Mouse (Mus musculus) forebrain, embryonic 10.5 days (tissue): ENCODE measurements at regions not wholly inside any gene's neighbourhood (a gene's known extent, or its start where the extent isn't known, plus 50 kb on each side); places are given as distances from the start of the nearest gene placed in this dataset.

Source experiments
- DNase-seq: peaks from one replicate; pipeline ENCODE4 v3.0.0-alpha.2; 2017; ENCODE audit warnings: low spot score; ENCODE audit errors: extremely low spot score
- H3K27ac ChIP-seq: fragments of 300-500 bp; sonication (generic); 2 replicates; pipeline ENCODE4 v1.5.1; 2016; ENCODE audit warnings: mild to moderate bottlenecking
- H3K27me3 ChIP-seq: fragments of 300-500 bp; sonication (generic); 2 replicates; pipeline ENCODE4 v1.6.1; 2016; ENCODE audit warnings: mild to moderate bottlenecking; ENCODE audit not compliant: poor library complexity, severe bottlenecking
- H3K36me3 ChIP-seq: fragments of 300-500 bp; sonication (generic); replicated peaks from 2 replicates; pipeline ENCODE4 v1.6.1; 2016; ENCODE audit warnings: mild to moderate bottlenecking, moderate library complexity
- H3K4me1 ChIP-seq: fragments of 300-500 bp; sonication (generic); 2 replicates; pipeline ENCODE4 v1.6.1; 2016
- H3K4me3 ChIP-seq: fragments of 300-500 bp; sonication (generic); 2 replicates; pipeline ENCODE4 v1.5.1; 2016; ENCODE audit warnings: mild to moderate bottlenecking, moderate library complexity
- H3K9me3 ChIP-seq: fragments of 300-500 bp; sonication (generic); 2 replicates; pipeline ENCODE4 v1.6.1; 2016; ENCODE audit warnings: mild to moderate bottlenecking, moderate library complexity
- WGBS: fragments of 180-500 bp; shearing (Covaris S2); methylation state at CpG from one replicate; pipeline ENCODE4 v1.1.7; 2016; 5-methylcytosine and 5-hydroxymethylcytosine counted together

DNA sequence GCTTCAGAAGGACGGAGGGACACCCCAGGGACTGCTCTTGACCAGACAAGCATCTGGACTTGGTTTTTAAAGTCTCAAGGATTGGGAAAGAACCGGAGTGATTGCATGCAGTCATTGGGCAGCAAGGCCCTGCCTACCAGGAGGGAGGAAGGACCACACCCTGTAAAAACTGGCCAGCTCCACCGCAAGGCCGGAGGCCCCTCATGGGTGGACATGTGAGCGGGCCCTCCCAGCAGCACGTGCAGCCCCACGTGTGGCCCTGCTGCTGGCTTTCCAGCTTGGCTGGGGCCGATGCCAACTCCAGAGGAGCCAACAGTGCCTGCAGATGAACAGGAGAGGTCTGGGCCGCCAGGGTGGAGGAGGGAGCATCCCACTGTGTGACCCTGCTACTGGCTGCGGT lies 83.2 kb downstream of the Lsm3 start:
- Histone ChIP-seq H3K4me3 (no peak overlapping the region), H3K36me3 (no peaks in the 10 kb centered on the region), H3K27ac (0 out of 2 replicates have a peak overlapping the region, but pooled peaks have one; percentile 22), H3K9me3 (no peaks in the 10 kb centered on the region), H3K27me3 (no peaks in the 10 kb centered on the region), H3K4me1 (peaks cover 6% of the 10 kb centered on the region; the same call in 1 of the 2 replicates)
- WGBS, result 65% methylated on average over 10 of the region's 10 CpGs
- no peak for DNase-seq

DNA sequence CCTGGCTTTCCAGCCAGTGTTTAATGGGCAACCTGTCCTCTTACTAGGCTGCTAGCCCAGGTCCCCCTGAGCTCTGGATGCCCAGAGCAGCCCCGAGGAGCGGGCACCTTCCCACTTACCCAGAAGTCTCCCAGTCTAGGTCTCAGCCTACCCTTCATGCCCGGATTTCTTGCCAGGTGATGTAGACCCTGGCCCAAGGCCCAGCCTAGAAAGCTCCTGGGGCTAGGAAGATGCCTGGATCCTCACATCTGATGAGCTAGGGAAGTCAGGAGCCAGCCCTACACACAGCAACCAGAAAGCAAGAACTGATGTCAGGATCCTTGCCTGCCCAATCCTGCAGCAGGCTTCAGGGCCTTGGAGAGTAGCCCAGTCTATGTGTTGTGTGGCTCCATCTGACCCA lies 83.7 kb upstream of the Slc6a6 start:
- no peaks in the 10 kb centered on the region for H3K9me3 ChIP-seq
- H3K27ac ChIP-seq, result no peak overlapping the region
- no peaks in the 10 kb centered on the region for H3K36me3 ChIP-seq
- H3K4me1 ChIP-seq, result peaks cover 6% of the 10 kb centered on the region; the same call in 1 of the 2 replicates
- 96% methylated on average over 3 of the region's 3 CpGs for WGBS
- H3K27me3 ChIP-seq, result no peaks in the 10 kb centered on the region
- DNase-seq, result no peak
- H3K4me3 ChIP-seq, result no peak overlapping the region

DNA sequence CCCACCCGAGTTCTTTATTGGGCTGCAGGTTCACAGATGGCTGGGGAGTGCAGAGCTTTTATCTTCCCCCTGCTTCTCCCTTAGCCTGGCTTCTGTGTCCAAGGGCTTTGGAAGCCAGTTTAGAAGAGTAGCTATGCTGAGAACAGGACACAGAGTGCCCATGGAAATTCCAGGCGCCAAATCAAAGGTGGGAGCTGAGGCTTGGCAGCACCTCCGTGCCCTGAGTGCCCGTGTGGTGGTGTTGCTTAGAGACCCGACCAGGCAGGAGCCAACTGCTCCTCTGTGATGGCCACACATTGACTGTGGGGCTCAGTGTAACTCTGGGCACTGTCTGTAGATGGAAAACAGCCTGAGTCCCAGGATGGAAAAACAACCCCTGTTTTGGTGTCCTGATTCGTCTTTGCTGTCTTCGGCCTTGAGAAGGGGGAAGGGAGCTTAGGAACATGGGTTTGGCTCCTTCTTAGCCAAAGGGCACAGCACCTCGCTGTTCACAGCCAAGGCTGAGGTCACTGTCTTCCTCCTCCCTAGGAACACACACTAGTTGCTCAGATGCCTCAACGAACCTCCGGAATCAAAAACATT lies 77.1 kb upstream of the Slc6a6 start:
- no peak for DNase-seq
- H3K4me3 ChIP-seq, result no peak overlapping the region
- H3K27me3 ChIP-seq, result no peaks in the 10 kb centered on the region
- no peak overlapping the region for H3K27ac ChIP-seq
- 89% methylated on average over 10 of the region's 10 CpGs for WGBS
- no peaks in the 10 kb centered on the region for H3K9me3 ChIP-seq
- H3K4me1 ChIP-seq, result peaks cover 6% of the 10 kb centered on the region
- H3K36me3 ChIP-seq, result no peaks in the 10 kb centered on the region

DNA sequence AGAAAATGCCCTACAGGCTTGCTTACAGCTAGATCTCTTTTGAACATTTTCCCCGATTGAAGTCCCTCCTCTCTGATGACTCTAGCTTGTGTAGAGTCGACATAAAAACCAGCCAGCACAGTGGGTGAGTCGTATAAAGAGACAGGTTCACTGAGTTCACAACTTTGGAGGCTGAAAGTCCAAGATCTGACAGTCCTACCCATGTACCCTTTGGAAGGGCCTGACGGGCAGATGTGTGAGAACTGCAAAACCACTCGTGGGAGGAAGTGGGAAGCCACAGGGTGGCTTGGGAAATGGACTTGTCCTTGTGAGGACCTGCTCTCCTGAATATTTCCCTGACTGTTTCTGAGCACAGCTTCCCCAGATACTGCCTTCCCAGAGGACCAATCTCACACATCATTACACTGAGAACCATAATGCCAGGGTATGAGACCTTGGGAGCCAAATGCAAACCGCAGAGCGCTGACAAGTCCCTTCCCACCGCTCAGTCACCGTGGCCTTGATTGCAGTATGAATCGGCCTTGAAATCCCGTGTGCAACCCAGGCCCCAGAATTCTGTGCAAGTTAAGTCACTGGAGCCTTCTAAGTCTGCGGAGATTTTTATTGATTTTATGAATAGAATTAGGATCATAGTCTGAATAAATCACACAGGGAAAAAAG lies 76.1 kb upstream of the Slc6a6 start:
- DNase-seq, result no peak
- 93% methylated on average over 12 of the region's 12 CpGs for WGBS
- Histone ChIP-seq H3K9me3 (peaks cover 2% of the 10 kb centered on the region; the same call in 1 of the 2 replicates), H3K27ac (no peak overlapping the region), H3K4me3 (no peak overlapping the region), H3K27me3 (no peaks in the 10 kb centered on the region), H3K4me1 (peaks cover 6% of the 10 kb centered on the region), H3K36me3 (no peaks in the 10 kb centered on the region)

DNA sequence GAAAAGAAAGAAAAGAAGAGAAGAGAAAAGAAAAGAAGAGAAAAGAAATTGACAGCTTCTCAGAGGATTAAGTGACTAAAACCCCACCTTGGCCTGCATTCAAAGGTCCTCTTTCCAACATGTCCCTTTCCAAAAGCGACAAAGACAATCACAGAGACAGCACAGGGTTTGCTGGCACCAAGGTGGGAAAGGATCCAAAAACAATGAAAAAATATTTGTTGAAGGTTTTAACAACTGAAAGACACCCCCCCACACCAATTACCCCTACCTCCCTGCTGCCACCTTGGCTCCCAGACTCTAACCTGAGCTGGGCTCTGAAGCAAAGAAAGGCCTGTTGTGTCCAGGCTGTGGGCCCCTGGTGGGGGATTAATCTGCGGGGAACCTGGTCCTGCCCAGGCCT lies 74.2 kb upstream of the Slc6a6 start:
- peak overlapping the region; percentile 78 for H3K27ac ChIP-seq
- no peaks in the 10 kb centered on the region for H3K36me3 ChIP-seq
- H3K4me1 ChIP-seq, result peaks cover 6% of the 10 kb centered on the region
- H3K27me3 ChIP-seq, result no peaks in the 10 kb centered on the region
- H3K4me3 ChIP-seq, result no peak overlapping the region
- peaks cover 5% of the 10 kb centered on the region; the same call in 1 of the 2 replicates for H3K9me3 ChIP-seq
- no peak for DNase-seq
- 12% methylated on average over 2 of the region's 2 CpGs for WGBS

DNA sequence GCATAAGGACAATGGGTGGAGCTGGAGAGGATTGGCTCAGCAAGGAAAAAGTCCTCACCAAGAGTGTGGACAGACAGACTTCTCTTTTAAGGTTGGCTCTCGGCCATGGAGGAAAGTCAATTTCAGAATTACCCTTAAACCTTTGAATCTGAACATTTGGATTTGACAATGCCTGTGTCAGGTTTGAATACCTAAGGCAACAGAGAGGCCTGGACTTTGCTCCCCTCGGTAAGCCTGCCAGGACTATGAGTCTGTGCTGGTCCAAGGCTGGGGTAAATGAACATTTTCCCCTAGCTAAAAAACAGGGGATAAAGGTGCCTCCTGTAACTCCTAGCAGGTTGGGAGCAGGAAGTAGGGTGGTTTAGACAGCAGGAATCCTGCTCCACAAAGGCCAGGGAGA lies 68.8 kb upstream of the Slc6a6 start:
- no peaks in the 10 kb centered on the region for H3K27me3 ChIP-seq
- DNase-seq, result no peak
- no peaks in the 10 kb centered on the region for H3K36me3 ChIP-seq
- peaks cover 5% of the 10 kb centered on the region; the same call in 1 of the 2 replicates for H3K9me3 ChIP-seq
- no peak overlapping the region for H3K4me3 ChIP-seq
- no peak overlapping the region for H3K27ac ChIP-seq
- H3K4me1 ChIP-seq, result peaks cover 28% of the 10 kb centered on the region
- WGBS, result 55% methylated on average over 2 of the region's 2 CpGs

DNA sequence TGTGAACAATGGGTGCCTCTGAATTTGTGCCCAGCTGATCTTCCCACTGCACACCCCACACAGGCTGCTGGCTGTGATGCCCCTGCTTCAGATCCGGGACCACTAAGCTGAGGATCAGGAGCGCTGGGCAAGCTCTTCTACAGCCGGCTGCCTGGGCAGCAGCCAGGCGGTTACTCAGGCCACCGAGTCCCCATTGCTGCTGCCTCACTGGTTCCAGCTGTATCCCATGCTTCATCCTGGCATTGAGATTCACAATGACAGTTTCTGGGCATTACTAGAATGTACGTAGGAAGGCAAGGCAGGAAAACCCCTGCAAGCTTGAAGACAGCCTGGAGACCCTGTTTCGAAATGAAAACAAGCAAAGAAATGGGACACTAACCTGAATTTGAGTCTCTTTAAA lies 67.3 kb upstream of the Slc6a6 start:
- DNase-seq, result peak; percentile 37
- Histone ChIP-seq H3K4me1 (peaks cover 27% of the 10 kb centered on the region), H3K4me3 (peak overlapping the region; percentile 52), H3K27ac (peak overlapping the region; percentile 91), H3K27me3 (no peaks in the 10 kb centered on the region), H3K9me3 (peaks cover 5% of the 10 kb centered on the region; the same call in 1 of the 2 replicates), H3K36me3 (no peaks in the 10 kb centered on the region)
- 58% methylated on average over 7 of the region's 7 CpGs for WGBS

DNA sequence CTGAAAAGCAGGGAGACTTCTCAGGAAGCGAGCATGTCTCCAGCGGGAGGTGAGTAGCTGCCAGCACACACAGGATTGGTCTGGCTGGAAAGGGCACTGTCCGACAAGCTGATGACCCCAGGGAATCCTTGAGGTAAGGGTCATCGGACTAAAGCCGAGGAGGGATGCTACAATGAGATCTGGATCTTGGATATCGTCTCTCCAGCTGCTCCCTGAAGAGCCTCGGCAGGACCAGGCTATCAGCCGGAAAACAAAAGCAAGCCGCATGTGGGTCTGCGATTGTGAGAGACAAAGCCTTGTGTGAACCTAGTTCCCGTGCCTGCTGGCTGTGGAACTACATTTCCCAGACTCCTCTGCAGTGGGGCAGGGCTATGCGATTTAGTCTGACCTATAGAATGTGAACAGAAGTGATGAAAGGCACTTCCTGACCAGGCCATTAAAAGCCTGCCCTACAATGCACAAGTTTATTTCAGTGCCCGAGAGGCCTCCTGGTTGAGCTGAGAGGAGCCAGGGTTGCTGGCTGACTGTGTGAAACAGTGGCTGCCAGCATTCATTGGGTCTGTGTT lies 66.7 kb upstream of the Slc6a6 start:
- WGBS, result 1% methylated on average over 13 of the region's 13 CpGs
- Histone ChIP-seq H3K36me3 (no peaks in the 10 kb centered on the region), H3K4me1 (peaks cover 27% of the 10 kb centered on the region), H3K27ac (peak overlapping the region; percentile 91), H3K27me3 (no peaks in the 10 kb centered on the region), H3K9me3 (peaks cover 5% of the 10 kb centered on the region; the same call in 1 of the 2 replicates), H3K4me3 (peak overlapping the region; percentile 52)
- peak; percentile 84 for DNase-seq

DNA sequence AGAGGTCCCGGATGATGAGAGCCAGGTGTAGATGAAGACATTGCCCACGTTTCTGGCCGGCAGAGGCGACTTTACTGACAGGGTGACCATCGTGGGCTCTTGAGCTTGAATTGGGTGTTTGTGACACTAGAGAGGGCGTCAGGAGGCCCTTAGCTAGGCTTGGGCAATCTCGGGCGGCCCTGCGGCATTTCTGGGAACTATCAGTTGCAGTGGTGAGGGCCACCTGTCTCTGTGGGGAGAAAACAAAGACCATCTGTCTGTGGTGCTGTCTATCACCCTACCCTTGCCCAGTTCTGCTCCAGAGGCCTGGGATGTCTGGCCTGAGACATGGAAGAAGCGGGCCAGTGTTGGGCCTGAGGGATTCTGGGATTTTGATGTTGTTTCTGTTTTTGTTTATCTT lies 66.2 kb upstream of the Slc6a6 start:
- Histone ChIP-seq H3K27me3 (no peaks in the 10 kb centered on the region), H3K27ac (peak overlapping the region; percentile 91), H3K4me1 (peaks cover 27% of the 10 kb centered on the region), H3K9me3 (peaks cover 3% of the 10 kb centered on the region; the same call in 1 of the 2 replicates), H3K4me3 (peak overlapping the region; percentile 52), H3K36me3 (no peaks in the 10 kb centered on the region)
- no peak for DNase-seq
- WGBS, result 79% methylated on average over 10 of the region's 10 CpGs

DNA sequence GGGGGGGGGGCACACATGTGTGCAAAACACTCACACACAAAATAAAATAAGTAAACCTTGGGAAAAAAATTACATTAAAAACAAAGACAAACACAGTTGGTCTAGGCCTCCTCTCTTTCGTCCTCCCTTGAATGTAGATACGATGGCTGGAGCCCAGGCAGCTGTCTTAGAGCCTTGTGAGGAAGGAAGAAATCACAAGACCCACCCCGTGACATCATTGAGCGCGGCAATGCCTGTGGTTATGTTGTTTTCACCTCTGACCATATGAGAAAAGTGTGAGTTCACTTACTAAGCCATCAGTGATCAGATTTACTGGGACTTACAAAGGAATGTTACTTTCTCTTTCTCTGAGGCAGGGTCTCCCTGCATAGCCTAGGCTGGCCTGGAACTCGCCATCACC lies 64.8 kb upstream of the Slc6a6 start:
- DNase-seq, result no peak
- no peaks in the 10 kb centered on the region for H3K27me3 ChIP-seq
- no peak overlapping the region for H3K4me3 ChIP-seq
- no peaks in the 10 kb centered on the region for H3K36me3 ChIP-seq
- no peaks in the 10 kb centered on the region for H3K9me3 ChIP-seq
- H3K4me1 ChIP-seq, result peaks cover 27% of the 10 kb centered on the region
- H3K27ac ChIP-seq, result no peak overlapping the region
- 92% methylated on average over 6 of the region's 6 CpGs for WGBS

DNA sequence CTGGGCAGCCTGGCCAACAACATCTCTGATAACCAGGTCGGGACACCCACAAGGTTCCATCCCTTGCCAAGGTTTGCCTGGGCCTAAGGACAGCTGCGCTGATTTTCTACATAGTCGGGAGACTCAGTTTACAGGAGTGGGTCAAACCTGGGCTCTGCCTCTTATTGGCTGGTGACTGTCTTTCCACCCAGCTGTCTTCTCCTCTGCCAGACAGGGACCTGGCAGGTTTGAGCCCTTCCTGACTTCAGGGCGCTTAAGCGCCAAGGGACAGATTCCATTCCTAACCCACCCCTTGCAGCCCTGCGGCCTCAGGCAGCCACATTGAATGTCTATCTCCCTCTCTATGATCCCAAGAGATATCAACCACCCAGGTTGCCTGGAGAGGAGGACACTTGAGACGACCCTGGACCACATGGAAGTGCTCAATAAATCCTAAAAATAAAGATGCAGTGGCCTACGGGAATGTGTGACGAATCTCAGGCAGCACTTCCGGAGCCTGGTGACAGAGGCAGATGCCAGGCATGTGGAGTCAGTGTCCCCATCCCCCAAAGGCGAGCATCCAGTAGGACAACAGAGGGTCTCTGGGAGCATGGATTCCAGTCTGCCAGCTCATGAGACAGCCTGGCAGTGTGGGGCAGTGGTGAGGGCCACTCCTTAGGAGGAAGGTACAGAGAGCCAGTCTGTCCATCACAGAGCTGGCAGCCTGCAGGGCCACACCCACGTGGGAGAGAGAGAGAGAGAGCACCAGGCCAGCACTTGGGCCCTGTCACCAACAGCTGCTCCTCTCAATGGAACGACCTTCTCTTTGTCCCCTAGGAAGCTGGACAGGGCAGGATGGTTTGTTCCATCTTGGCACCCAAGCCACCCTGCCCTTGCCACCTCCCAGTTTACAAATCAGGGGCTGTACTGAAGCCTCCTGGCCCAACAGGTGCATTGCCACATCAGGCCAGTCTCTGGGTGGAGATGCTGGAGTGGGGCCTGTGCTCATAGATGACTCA lies 63.8 kb upstream of the Slc6a6 start:
- peaks cover 27% of the 10 kb centered on the region for H3K4me1 ChIP-seq
- H3K27me3 ChIP-seq, result no peaks in the 10 kb centered on the region
- H3K9me3 ChIP-seq, result no peaks in the 10 kb centered on the region
- no peaks in the 10 kb centered on the region for H3K36me3 ChIP-seq
- no peak overlapping the region for H3K4me3 ChIP-seq
- 78% methylated on average over 13 of the region's 13 CpGs for WGBS
- DNase-seq, result no peak
- H3K27ac ChIP-seq, result no peak overlapping the region

DNA sequence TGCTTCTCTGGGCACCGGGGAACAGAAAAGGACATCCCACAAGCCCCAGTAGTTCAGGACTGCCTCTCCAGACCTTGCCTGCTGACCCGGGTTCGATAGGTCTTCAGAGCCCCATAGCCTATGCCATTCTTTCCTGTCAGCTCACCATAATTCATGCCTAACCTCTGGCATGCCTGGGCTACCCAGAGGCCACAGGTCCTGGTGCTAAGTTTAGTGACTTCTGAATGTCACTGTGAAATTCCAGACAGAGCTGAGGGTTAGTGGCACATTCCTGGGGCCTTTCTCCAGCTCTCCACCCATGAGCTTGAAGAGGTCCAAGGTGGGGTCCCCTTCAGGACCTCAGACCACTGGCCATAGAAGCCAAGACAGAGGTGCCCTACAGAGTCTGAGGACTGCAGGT lies 62.4 kb upstream of the Slc6a6 start:
- Histone ChIP-seq H3K27me3 (no peaks in the 10 kb centered on the region), H3K36me3 (no peaks in the 10 kb centered on the region), H3K4me3 (no peak overlapping the region), H3K4me1 (peaks cover 14% of the 10 kb centered on the region), H3K9me3 (no peaks in the 10 kb centered on the region), H3K27ac (no peak overlapping the region)
- 96% methylated on average over 3 of the region's 3 CpGs for WGBS
- no peak for DNase-seq
